Mouse (Mus musculus): ENCODE data around the gene Ap2a1. TPM values are rescaled to one million over a fixed set of nuclear protein-coding genes. Genes with fewer than 3 reads are reported as not detected.

The Ap2a1 gene
- polyA plus RNA-seq, 1 experiment from 2014 or later: 74.8 TPM

DNA sequence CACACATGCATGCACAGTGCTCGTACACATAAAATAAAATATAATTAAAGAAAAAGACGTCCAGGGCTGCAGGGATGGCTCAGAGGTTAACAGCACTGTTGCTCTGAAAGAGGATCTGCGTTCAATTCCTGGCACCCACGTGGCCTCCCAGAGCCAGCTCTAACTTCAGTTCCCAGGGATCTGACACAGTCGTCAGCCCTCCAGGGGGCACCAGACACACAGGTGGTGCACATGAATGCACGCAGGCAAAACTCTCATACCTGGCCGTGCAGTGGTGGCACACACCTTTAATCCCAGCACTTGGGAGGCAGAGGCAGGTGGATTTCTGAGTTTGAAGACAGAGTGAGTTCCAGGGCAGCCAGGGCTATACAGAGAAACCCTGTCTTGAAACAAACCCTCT, 36.7 kb upstream of the Ap2a1 start:
- H3K36me3 ChIP-seq (ENCODE audit: control insufficient read depth, insufficient read depth, low read length): no peaks in the 10 kb centered on the region

DNA sequence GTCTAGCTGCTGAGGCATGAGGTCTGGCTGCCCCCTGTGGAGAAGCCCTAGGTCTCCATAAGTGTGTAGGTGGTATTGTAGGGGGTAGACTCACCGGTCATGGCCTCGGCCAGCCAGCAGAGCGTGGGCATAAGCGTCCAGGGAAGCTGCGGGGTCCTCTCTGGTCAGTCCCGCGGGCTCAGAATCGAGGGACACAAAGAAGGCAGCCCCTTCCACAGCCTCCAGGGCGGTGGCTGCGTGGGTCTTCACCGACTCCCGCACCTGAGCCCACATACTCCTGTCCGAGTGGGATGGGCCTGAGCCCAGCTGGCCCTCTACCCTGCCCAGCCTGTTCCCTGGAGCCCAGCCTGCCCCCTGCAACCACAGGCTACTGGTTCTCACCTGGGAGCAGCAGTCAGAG, 35.7 kb upstream of the Ap2a1 start:
- H3K9me3 ChIP-seq (ENCODE audit: control insufficient read depth, low read length): no peaks in the 10 kb centered on the region
- 93% methylated on average over 13 of the region's 13 CpGs for WGBS
- no peak overlapping the region for H3K27ac ChIP-seq (ENCODE audit: low read depth, low read length)
- no peak overlapping the region for H3K4me2 ChIP-seq
- no peak overlapping the region for H3K4me3 ChIP-seq (ENCODE audit: low read depth, low read length)
- no peaks in the 10 kb centered on the region for H3K36me3 ChIP-seq (ENCODE audit: control insufficient read depth, insufficient read depth, low read length)
- DNase-seq (ENCODE audit: low spot score, missing footprints): no peak
- ATAC-seq (ENCODE audit: low FRiP score): no peak
- no peak overlapping the region for H3K9ac ChIP-seq (ENCODE audit: low read length)
- H3K27me3 ChIP-seq (ENCODE audit: control insufficient read depth, insufficient read depth, low read length): no peaks in the 10 kb centered on the region
- H3K4me1 ChIP-seq (ENCODE audit: control insufficient read depth, insufficient read depth, low read length): no peaks in the 10 kb centered on the region

More for the DNA sequence above, 36.7 kb upstream of the Ap2a1 start:
- H3K4me3 ChIP-seq (ENCODE audit: low read depth, low read length): no peak overlapping the region
- H3K9me3 ChIP-seq (ENCODE audit: control insufficient read depth, low read length): no peaks in the 10 kb centered on the region
- peaks cover 3% of the 10 kb centered on the region for H3K4me1 ChIP-seq (ENCODE audit: control insufficient read depth, insufficient read depth, low read length)
- no peak for ATAC-seq (ENCODE audit: low FRiP score)
- no peak overlapping the region for H3K27ac ChIP-seq (ENCODE audit: low read depth, low read length)
- no peaks in the 10 kb centered on the region for H3K27me3 ChIP-seq (ENCODE audit: control insufficient read depth, insufficient read depth, low read length)
- H3K4me2 ChIP-seq: no peak overlapping the region
- no peak overlapping the region for H3K9ac ChIP-seq (ENCODE audit: low read length)
- 81% methylated on average over 7 of the region's 7 CpGs for WGBS
- no peak for DNase-seq (ENCODE audit: low spot score, missing footprints)

DNA sequence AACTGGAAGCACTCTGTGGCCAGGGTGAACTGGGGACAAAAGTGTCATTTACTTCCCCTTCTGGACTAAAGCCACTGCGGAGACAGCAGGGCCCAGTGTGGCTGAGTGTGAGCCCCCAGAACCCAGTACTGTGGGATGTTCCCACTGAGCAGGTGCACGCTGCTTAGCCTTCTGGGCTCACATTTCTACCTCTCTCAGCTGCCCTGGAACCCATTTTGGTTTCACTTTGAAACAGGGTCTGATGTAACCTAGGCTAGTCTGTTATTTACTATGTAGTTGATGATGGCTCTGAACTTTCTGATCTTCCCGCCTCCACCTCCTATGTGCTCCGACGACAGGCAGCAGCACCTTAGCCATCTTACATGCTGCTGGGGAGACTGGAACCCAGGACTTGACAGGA, 33.5 kb upstream of the Ap2a1 start:
- ATAC-seq (ENCODE audit: low FRiP score) (no peak), DNase-seq (ENCODE audit: low spot score, missing footprints) (no peak)
- no peaks in the 10 kb centered on the region for H3K27me3 ChIP-seq (ENCODE audit: control insufficient read depth, insufficient read depth, low read length)
- 91% methylated on average over 5 of the region's 5 CpGs for WGBS
- H3K9me3 ChIP-seq (ENCODE audit: control insufficient read depth, low read length): no peaks in the 10 kb centered on the region
- H3K4me2 ChIP-seq: no peak overlapping the region
- H3K27ac ChIP-seq (ENCODE audit: low read depth, low read length): no peak overlapping the region
- no peak overlapping the region for H3K4me3 ChIP-seq (ENCODE audit: low read depth, low read length)
- 0 out of 2 replicates have a peak, but pooled peaks cover 2% of the 10 kb centered on the region for H3K36me3 ChIP-seq (ENCODE audit: control insufficient read depth, insufficient read depth, low read length)
- no peaks in the 10 kb centered on the region for H3K4me1 ChIP-seq (ENCODE audit: control insufficient read depth, insufficient read depth, low read length)
- no peak overlapping the region for H3K9ac ChIP-seq (ENCODE audit: low read length)

DNA sequence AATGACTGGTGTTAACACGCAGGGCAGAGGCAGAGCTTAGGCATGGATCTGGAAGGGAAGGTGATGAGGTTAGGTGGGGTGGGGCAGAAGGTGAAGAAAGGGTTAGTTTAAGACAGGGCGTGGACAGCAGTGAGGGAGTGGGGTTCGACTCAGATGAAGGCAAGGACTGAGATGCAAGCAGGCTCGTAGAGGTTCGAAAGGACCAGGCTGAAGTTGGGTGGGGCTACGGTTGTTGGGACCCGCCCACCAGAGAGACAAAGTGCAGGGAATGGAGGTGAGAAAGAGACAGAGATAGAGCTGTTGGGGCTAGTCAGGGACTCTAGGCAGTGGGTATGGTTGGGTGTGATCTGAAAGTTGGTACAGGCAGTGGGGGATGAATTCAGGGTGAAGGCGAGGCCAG, 33.0 kb upstream of the Ap2a1 start:
- Histone ChIP-seq H3K4me2 (no peak overlapping the region), H3K27ac (ENCODE audit: low read depth, low read length) (no peak overlapping the region), H3K9ac (ENCODE audit: low read length) (no peak overlapping the region), H3K9me3 (ENCODE audit: control insufficient read depth, low read length) (no peaks in the 10 kb centered on the region), H3K36me3 (ENCODE audit: control insufficient read depth, insufficient read depth, low read length) (0 out of 2 replicates have a peak, but pooled peaks cover 2% of the 10 kb centered on the region), H3K4me3 (ENCODE audit: low read depth, low read length) (no peak overlapping the region), H3K27me3 (ENCODE audit: control insufficient read depth, insufficient read depth, low read length) (no peaks in the 10 kb centered on the region), H3K4me1 (ENCODE audit: control insufficient read depth, insufficient read depth, low read length) (no peaks in the 10 kb centered on the region)
- DNase-seq (ENCODE audit: low spot score, missing footprints) (no peak), ATAC-seq (ENCODE audit: low FRiP score) (no peak)
- WGBS: 85% methylated on average over 8 of the region's 8 CpGs

DNA sequence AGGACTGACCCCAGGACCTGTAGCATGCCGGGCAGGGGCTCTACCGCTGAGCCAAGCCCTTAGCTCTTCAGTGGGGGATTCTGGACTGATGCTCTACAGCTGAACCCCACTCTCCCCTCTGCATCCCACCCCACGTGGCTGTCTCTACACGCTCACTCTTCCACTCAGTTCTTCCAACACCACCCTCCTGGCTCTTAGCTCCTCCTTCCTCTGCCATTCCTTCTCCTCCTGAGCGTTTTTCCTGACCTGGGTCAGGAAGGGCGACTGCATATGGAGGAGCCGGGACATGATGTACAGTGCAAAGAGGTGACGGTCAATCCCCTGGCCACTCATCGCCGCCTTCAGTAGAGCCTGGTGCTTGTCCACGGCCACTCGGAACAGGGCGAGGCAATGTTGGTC, 31.2 kb upstream of the Ap2a1 start:
- DNase-seq (ENCODE audit: low spot score, missing footprints): no peak
- Histone ChIP-seq H3K9me3 (ENCODE audit: control insufficient read depth, low read length) (no peaks in the 10 kb centered on the region), H3K4me1 (ENCODE audit: control insufficient read depth, insufficient read depth, low read length) (no peaks in the 10 kb centered on the region), H3K4me3 (ENCODE audit: low read depth, low read length) (no peak overlapping the region), H3K36me3 (ENCODE audit: control insufficient read depth, insufficient read depth, low read length) (0 out of 2 replicates have a peak, but pooled peaks cover 2% of the 10 kb centered on the region), H3K9ac (ENCODE audit: low read length) (no peak overlapping the region), H3K27ac (ENCODE audit: low read depth, low read length) (no peak overlapping the region), H3K27me3 (ENCODE audit: control insufficient read depth, insufficient read depth, low read length) (no peaks in the 10 kb centered on the region), H3K4me2 (no peak overlapping the region)
- no peak for ATAC-seq (ENCODE audit: low FRiP score)
- 92% methylated on average over 13 of the region's 13 CpGs for WGBS

DNA sequence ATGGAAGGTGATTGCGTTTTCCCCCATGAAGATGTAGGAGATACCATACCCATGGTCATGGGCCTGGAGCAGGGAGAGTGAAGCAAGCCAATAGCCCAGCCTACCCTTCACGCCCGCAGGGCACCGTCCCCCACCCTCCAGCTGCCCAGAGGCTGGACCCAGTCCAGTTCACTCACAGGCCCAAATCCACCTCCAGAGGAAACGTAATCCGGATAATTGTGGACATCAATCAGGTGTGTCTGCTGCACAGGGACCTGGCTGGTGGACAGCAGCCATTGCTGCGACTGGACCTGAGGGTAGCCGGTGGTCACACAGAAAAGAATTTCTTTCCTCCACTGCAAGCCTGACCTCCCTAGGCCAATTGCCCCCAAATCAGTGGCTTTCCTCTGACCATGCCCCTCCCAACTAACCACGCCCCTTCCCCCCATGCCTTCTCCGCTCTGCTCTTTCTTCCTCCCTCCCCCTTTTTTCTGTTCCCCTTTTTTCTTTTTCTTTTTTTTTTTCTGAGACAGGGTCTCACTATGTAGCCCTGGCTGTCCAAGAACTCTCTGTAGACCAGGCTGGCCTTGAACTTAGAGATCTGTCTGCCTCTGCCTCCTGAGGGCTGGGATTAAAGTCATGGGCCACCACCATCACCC, 30.7 kb upstream of the Ap2a1 start:
- Histone ChIP-seq H3K9me3 (ENCODE audit: control insufficient read depth, low read length) (no peaks in the 10 kb centered on the region), H3K36me3 (ENCODE audit: control insufficient read depth, insufficient read depth, low read length) (0 out of 2 replicates have a peak, but pooled peaks cover 2% of the 10 kb centered on the region), H3K4me1 (ENCODE audit: control insufficient read depth, insufficient read depth, low read length) (no peaks in the 10 kb centered on the region), H3K9ac (ENCODE audit: low read length) (no peak overlapping the region), H3K27ac (ENCODE audit: low read depth, low read length) (no peak overlapping the region), H3K4me2 (no peak overlapping the region), H3K4me3 (ENCODE audit: low read depth, low read length) (no peak overlapping the region), H3K27me3 (ENCODE audit: control insufficient read depth, insufficient read depth, low read length) (no peaks in the 10 kb centered on the region)
- ATAC-seq (ENCODE audit: low FRiP score) (no peak), DNase-seq (ENCODE audit: low spot score, missing footprints) (no peak)
- 94% methylated on average over 10 of the region's 10 CpGs for whole genome bisulfite sequencing

DNA sequence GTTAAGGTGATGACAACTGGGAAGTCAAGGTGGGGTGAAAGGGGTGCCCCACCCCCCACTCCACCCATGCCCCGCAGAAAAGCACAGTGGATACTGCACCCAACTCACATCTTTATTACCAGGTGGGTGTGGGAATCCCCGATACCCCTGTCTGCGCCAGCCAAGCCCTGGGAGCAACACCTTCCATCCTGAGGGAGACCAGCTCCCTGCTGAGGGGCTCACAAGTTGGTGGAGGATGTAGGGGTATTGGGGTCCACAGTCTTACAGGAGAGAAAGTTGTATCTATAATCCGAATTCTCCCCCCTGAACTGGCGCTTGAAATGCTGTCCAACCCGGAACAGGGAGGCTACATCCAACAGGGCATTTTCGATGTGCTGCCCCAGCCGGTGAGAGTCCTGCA, 30.0 kb upstream of the Ap2a1 start:
- H3K4me1 ChIP-seq (ENCODE audit: control insufficient read depth, insufficient read depth, low read length): no peaks in the 10 kb centered on the region
- H3K9me3 ChIP-seq (ENCODE audit: control insufficient read depth, low read length): no peaks in the 10 kb centered on the region
- no peak overlapping the region for H3K27ac ChIP-seq (ENCODE audit: low read depth, low read length)
- no peak overlapping the region for H3K4me3 ChIP-seq (ENCODE audit: low read depth, low read length)
- H3K4me2 ChIP-seq: no peak overlapping the region
- H3K9ac ChIP-seq (ENCODE audit: low read length): no peak overlapping the region
- WGBS: 86% methylated on average over 8 of the region's 8 CpGs
- DNase-seq (ENCODE audit: low spot score, missing footprints) (no peak), ATAC-seq (ENCODE audit: low FRiP score) (no peak)
- H3K36me3 ChIP-seq (ENCODE audit: control insufficient read depth, insufficient read depth, low read length): 0 out of 2 replicates have a peak, but pooled peaks cover 2% of the 10 kb centered on the region
- no peaks in the 10 kb centered on the region for H3K27me3 ChIP-seq (ENCODE audit: control insufficient read depth, insufficient read depth, low read length)

DNA sequence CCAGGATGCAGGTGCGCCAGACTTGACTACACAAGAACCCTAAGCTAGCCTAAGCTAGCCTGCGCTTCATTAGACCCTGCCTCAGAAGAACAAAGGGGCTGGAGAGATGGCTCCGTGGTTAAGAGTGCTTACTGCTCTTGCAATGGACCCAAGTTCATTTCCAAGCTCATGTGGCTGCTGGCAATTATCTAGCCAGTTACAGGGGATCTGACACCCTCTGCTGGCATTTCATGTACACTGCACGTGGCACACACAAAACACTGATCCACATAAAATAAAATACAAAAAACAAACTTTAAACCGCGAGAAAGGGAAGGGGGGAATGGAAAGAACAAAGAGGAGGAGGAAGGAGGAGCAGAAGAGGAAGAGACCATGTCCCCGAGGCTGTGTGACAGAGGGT, 28.9 kb upstream of the Ap2a1 start:
- Histone ChIP-seq H3K4me3 (ENCODE audit: low read depth, low read length) (no peak overlapping the region), H3K4me1 (ENCODE audit: control insufficient read depth, insufficient read depth, low read length) (no peaks in the 10 kb centered on the region), H3K9me3 (ENCODE audit: control insufficient read depth, low read length) (no peaks in the 10 kb centered on the region), H3K4me2 (no peak overlapping the region), H3K36me3 (ENCODE audit: control insufficient read depth, insufficient read depth, low read length) (0 out of 2 replicates have a peak, but pooled peaks cover 2% of the 10 kb centered on the region), H3K27me3 (ENCODE audit: control insufficient read depth, insufficient read depth, low read length) (no peaks in the 10 kb centered on the region), H3K27ac (ENCODE audit: low read depth, low read length) (no peak overlapping the region), H3K9ac (ENCODE audit: low read length) (no peak overlapping the region)
- 58% methylated on average over 7 of the region's 7 CpGs for WGBS
- ATAC-seq (ENCODE audit: low FRiP score) (no peak), DNase-seq (ENCODE audit: low spot score, missing footprints) (no peak)

DNA sequence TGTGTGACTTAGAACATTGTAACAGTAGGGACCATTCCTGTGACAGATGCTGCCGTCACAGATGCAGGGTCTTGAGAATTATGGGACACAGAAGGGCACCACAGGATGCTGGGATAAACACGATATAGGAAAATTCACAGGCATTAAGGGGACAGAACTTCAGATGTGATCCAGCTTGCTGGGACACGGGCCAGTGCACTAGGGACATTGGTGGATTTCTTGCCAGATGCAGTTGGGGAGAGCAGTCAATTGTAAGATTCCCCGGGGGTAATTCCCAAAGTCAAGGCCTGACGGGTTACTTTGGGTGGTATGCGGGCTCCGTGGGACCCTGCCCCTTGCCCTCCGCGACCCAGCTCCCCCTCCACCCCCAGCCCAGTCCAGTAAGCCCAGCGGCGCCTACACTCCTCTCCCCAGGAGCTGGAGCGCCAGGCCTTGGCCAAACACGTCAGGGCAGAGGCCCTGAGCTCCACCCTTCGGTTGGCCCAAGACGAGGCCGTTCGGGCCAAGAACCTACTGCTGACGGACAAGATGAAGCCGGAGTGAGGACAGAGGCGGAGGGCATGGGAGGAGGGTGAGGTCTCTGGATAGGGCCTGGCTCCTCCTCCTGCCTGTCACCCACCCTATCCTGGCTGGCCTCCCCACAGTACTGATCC, 28.0 kb upstream of the Ap2a1 start:
- Histone ChIP-seq H3K9ac (ENCODE audit: low read length) (no peak overlapping the region), H3K36me3 (ENCODE audit: control insufficient read depth, insufficient read depth, low read length) (0 out of 2 replicates have a peak, but pooled peaks cover 2% of the 10 kb centered on the region), H3K27ac (ENCODE audit: low read depth, low read length) (no peak overlapping the region), H3K27me3 (ENCODE audit: control insufficient read depth, insufficient read depth, low read length) (no peaks in the 10 kb centered on the region), H3K4me2 (no peak overlapping the region), H3K9me3 (ENCODE audit: control insufficient read depth, low read length) (no peaks in the 10 kb centered on the region), H3K4me1 (ENCODE audit: control insufficient read depth, insufficient read depth, low read length) (peaks cover 3% of the 10 kb centered on the region; the same call in 1 of the 2 replicates), H3K4me3 (ENCODE audit: low read depth, low read length) (no peak overlapping the region)
- 71% methylated on average over 20 of the region's 20 CpGs for WGBS
- DNase-seq (ENCODE audit: low spot score, missing footprints) (no peak), ATAC-seq (ENCODE audit: low FRiP score) (no peak)

Data from midbrain, embryonic 11.5 days (tissue).